Mouse (Mus musculus): Measurements from ENCODE around the gene Atr. TPM values are rescaled to one million over a fixed set of nuclear protein-coding genes. Genes with fewer than 3 reads are reported as not detected.

Atr gene
- polyA plus RNA-seq, 1 experiment from 2014 or later = 17.3 TPM

DNA sequence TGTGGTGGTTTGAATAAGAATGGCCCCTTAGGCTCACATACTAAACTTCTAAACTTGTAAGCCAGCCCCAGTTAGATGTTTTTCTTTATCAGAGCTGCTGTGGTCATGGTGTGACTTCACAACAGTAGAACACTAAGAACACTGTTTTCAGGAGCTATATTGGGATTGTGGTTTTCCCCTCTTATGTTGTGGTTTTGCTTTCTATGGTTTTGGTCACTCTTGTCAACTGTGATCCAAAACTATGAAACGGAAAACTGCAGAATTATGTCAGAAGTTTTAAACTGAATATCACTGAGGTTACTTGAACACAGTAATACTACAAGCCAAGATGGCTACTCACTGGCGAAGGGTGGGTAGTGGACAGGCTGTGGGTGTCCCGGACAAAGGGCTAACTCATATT is 24.6 kb upstream of the Atr start:
- Histone ChIP-seq H3K4me1 (ENCODE audit: control insufficient read depth, insufficient read depth, low read length) (no peaks in the 10 kb centered on the region), H3K4me3 (replicated peaks; ENCODE audit: low read depth, low read length) (no peak overlapping the region), H3K36me3 (ENCODE audit: control insufficient read depth, insufficient read depth, low read length) (no peaks in the 10 kb centered on the region), H3K27me3 (ENCODE audit: control insufficient read depth, insufficient read depth, low read length) (no peaks in the 10 kb centered on the region), H3K4me2 (ENCODE audit: low read length) (no peak overlapping the region), H3K9me3 (ENCODE audit: control insufficient read depth, low read length) (no peaks in the 10 kb centered on the region), H3K9ac (replicated peaks; ENCODE audit: low read length) (no peak overlapping the region), H3K27ac (replicated peaks; ENCODE audit: low read depth, low read length) (no peak overlapping the region)
- 96% methylated on average over 3 of the region's 3 CpGs for WGBS
- no peak for ATAC-seq (ENCODE audit: low FRiP score, low TSS enrichment)
- DNase-seq = no peak

DNA sequence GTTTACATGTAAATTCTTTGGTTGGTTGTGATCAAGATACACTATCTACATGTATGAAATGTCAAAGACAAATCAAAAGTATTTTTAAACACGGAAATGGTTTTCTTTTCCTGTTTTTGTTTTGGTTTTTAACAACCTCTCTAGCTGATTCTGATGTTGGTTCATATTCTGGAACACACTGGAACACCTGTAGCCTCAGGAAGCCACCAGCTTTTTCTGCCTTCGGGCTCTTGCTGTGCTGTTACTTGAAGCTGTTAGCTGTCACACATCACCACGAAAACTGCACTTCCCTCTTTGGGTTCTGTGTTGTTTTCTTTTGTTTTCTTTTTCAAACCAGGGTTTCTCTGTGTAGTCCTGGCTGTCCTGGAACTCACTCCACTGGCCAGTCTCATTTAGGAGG is 22.6 kb upstream of the Atr start:
- no peaks in the 10 kb centered on the region for H3K9me3 ChIP-seq (ENCODE audit: control insufficient read depth, low read length)
- 77% methylated on average over 3 of the region's 3 CpGs for WGBS
- no peak overlapping the region for H3K9ac ChIP-seq (replicated peaks; ENCODE audit: low read length)
- H3K27me3 ChIP-seq (ENCODE audit: control insufficient read depth, insufficient read depth, low read length) = no peaks in the 10 kb centered on the region
- H3K4me3 ChIP-seq (replicated peaks; ENCODE audit: low read depth, low read length) = no peak overlapping the region
- DNase-seq = no peak
- no peak overlapping the region for H3K27ac ChIP-seq (replicated peaks; ENCODE audit: low read depth, low read length)
- ATAC-seq (ENCODE audit: low FRiP score, low TSS enrichment) = no peak
- no peaks in the 10 kb centered on the region for H3K36me3 ChIP-seq (ENCODE audit: control insufficient read depth, insufficient read depth, low read length)
- no peaks in the 10 kb centered on the region for H3K4me1 ChIP-seq (ENCODE audit: control insufficient read depth, insufficient read depth, low read length)
- H3K4me2 ChIP-seq (ENCODE audit: low read length) = no peak overlapping the region

DNA sequence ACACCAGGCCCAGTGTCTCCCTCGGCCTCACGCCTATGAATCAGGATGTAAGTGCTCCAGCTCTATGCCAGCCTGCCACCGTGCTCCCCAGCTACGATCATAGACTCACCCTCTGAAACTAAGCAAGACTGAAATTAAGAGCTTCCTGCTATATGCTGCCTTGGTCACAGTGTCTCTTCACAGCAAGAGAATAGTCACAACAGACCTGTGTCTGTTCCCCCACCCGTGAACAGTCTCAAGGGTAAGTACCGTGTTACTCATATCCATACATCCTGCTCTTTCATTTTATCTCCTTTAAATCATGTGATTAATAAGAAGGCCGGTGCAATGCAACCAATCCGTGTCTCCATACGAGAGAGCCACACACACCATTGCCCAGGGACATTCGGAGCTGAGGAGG is 21.7 kb upstream of the Atr start:
- 95% methylated on average over 10 of the region's 10 CpGs for WGBS

DNA sequence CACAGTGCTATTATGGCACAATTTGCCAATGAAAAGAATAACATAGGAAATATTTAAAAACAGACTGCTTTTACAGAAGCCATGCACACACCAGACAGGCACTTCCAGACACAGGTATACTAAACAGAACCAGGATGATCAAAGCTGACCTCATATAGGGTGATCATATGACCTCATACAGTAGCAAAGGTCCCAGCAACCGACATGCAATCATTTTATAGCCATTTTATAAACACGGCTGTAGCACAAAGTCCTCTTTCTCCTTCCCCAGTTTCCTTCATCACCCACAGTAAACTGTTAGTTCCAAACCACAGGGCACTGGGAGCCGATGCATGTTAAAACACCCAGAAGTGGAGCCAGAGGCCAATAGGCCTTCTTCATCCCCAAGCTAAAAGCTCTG is 18.0 kb upstream of the Atr start:
- Histone ChIP-seq H3K9ac (replicated peaks; ENCODE audit: low read length) (no peak overlapping the region), H3K4me1 (ENCODE audit: control insufficient read depth, insufficient read depth, low read length) (no peaks in the 10 kb centered on the region), H3K36me3 (ENCODE audit: control insufficient read depth, insufficient read depth, low read length) (no peaks in the 10 kb centered on the region), H3K4me2 (ENCODE audit: low read length) (no peak overlapping the region), H3K27ac (replicated peaks; ENCODE audit: low read depth, low read length) (no peak overlapping the region), H3K9me3 (ENCODE audit: control insufficient read depth, low read length) (no peaks in the 10 kb centered on the region; the same call in 1 of the 2 replicates), H3K27me3 (ENCODE audit: control insufficient read depth, insufficient read depth, low read length) (peaks cover 9% of the 10 kb centered on the region; the same call in 1 of the 2 replicates), H3K4me3 (replicated peaks; ENCODE audit: low read depth, low read length) (no peak overlapping the region)
- ATAC-seq (ENCODE audit: low FRiP score, low TSS enrichment) (no peak), DNase-seq (no peak)
- WGBS = 94% methylated on average over 3 of the region's 3 CpGs

More for the DNA sequence above, 21.7 kb upstream of the Atr start:
- H3K4me2 ChIP-seq (ENCODE audit: low read length) = no peak overlapping the region
- no peaks in the 10 kb centered on the region for H3K27me3 ChIP-seq (ENCODE audit: control insufficient read depth, insufficient read depth, low read length)
- no peak overlapping the region for H3K9ac ChIP-seq (replicated peaks; ENCODE audit: low read length)
- no peaks in the 10 kb centered on the region for H3K4me1 ChIP-seq (ENCODE audit: control insufficient read depth, insufficient read depth, low read length)
- ATAC-seq (ENCODE audit: low FRiP score, low TSS enrichment) = no peak
- no peak overlapping the region for H3K27ac ChIP-seq (replicated peaks; ENCODE audit: low read depth, low read length)
- no peaks in the 10 kb centered on the region for H3K9me3 ChIP-seq (ENCODE audit: control insufficient read depth, low read length)
- DNase-seq = no peak
- H3K4me3 ChIP-seq (replicated peaks; ENCODE audit: low read depth, low read length) = no peak overlapping the region
- H3K36me3 ChIP-seq (ENCODE audit: control insufficient read depth, insufficient read depth, low read length) = no peaks in the 10 kb centered on the region

DNA sequence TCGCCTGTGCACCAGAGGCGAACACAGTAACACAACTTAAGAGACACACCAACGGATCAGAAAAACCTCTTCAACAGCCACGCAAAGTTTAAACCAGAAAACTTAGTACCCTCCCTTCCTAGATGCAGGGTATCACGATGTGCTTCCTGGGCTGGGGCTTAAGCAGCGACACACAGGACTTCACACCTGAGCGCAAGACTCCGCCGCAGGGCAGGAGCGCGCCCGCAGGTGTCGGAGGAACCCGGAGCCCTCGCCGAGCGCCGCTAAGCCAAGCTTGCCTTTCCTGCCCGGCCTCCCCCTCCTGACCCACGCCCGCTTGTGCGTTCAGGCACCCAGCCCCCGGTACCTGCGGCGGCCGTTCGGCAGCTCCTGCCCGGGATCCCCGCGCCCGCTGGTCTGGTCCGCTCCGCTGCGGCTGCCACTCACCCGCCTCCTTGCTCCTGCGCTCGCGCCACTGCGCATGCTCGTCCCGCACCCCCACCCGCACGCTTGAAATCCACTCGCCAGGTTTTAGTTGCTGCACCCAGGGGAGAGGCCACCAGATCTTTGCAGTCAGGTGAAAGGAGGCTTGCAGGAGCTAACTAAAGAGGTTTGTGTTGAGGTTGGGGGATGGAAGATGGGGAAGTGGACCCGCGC is 12.5 kb upstream of the Atr start, which contains the start of gene Pls1:
Gene Pls1, minus strand, starts transcription at position 487 of the 636 bp plus-strand sequence.
- Histone ChIP-seq H3K9ac (replicated peaks; ENCODE audit: low read length) (peak within 1 kb of the TSS; percentile 64), H3K36me3 (ENCODE audit: control insufficient read depth, insufficient read depth, low read length) (no peaks in the 10 kb centered on the region), H3K9me3 (ENCODE audit: control insufficient read depth, low read length) (no peaks in the 10 kb centered on the region; the same call in 1 of the 2 replicates), H3K4me3 (replicated peaks; ENCODE audit: low read depth, low read length) (peak within 1 kb of the TSS; percentile 61), H3K27ac (replicated peaks; ENCODE audit: low read depth, low read length) (no peak within 1 kb of the TSS), H3K27me3 (ENCODE audit: control insufficient read depth, insufficient read depth, low read length) (peaks cover 13% of the 10 kb centered on the region; the same call in 1 of the 2 replicates), H3K4me1 (ENCODE audit: control insufficient read depth, insufficient read depth, low read length) (0 out of 2 replicates have a peak, but pooled peaks cover 3% of the 10 kb centered on the region), H3K4me2 (ENCODE audit: low read length) (peak within 1 kb of the TSS; percentile 89)
- peak; percentile 93 for DNase-seq
- peak; percentile 90 for ATAC-seq (ENCODE audit: low FRiP score, low TSS enrichment)
- under 1% methylated on average over 46 of the region's 46 CpGs for WGBS

DNA sequence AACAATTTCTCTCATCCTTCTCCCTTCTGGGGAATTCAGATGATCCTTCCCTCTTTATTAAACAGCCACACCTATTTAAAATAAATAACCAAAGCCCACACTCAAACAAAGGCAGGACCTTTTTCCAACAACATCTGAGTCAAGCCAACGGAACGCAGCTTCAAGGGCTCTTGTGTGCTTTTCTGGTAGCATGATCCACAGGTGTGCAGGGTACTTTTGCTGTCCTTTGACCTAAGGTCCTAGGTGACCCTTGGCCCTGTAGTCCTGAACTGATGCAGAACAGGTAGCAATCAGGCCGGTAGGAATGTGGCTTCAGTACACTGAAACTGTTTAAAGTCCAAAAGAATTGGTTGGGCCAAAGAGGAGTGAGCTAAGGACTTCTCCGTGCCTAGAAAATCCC is 11.7 kb upstream of the Atr start:
- ATAC-seq (ENCODE audit: low FRiP score, low TSS enrichment) = no peak
- peak overlapping the region; percentile 89 for H3K4me2 ChIP-seq (ENCODE audit: low read length)

DNA sequence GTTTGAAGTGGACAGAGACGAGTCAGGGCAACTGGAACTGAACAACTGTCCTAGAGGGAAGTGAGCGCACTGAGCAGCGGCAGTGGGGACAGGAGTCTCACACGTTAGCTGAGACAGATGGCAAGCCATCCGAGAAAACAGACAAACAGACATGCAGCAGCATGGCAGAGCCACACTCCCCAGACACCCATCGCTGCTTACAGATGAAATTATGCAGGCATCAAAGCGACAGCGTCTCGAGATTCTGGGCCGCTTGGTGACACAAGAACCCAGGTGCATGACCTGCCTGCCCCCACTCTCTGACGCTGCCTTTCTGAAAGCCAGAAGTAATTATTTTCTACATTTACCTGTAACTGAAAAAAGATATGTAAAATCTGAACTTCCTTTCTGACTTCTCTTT is 5.7 kb upstream of the Atr start:
- H3K9me3 ChIP-seq (ENCODE audit: control insufficient read depth, low read length) = no peaks in the 10 kb centered on the region
- DNase-seq (no peak), ATAC-seq (ENCODE audit: low FRiP score, low TSS enrichment) (no peak)
- H3K27ac ChIP-seq (replicated peaks; ENCODE audit: low read depth, low read length) = no peak overlapping the region
- H3K36me3 ChIP-seq (ENCODE audit: control insufficient read depth, insufficient read depth, low read length) = no peaks in the 10 kb centered on the region
- H3K4me2 ChIP-seq (ENCODE audit: low read length) = no peak overlapping the region
- H3K4me1 ChIP-seq (ENCODE audit: control insufficient read depth, insufficient read depth, low read length) = no peaks in the 10 kb centered on the region
- 71% methylated on average over 11 of the region's 11 CpGs for WGBS
- H3K4me3 ChIP-seq (replicated peaks; ENCODE audit: low read depth, low read length) = no peak overlapping the region
- H3K27me3 ChIP-seq (ENCODE audit: control insufficient read depth, insufficient read depth, low read length) = no peaks in the 10 kb centered on the region
- no peak overlapping the region for H3K9ac ChIP-seq (replicated peaks; ENCODE audit: low read length)

More for the DNA sequence above, 11.7 kb upstream of the Atr start:
- Histone ChIP-seq H3K4me1 (ENCODE audit: control insufficient read depth, insufficient read depth, low read length) (0 out of 2 replicates have a peak, but pooled peaks cover 3% of the 10 kb centered on the region), H3K4me3 (replicated peaks; ENCODE audit: low read depth, low read length) (peak overlapping the region; percentile 61; the same call in 1 of the 2 replicates), H3K36me3 (ENCODE audit: control insufficient read depth, insufficient read depth, low read length) (no peaks in the 10 kb centered on the region), H3K27ac (replicated peaks; ENCODE audit: low read depth, low read length) (no peak overlapping the region), H3K27me3 (ENCODE audit: control insufficient read depth, insufficient read depth, low read length) (peaks cover 13% of the 10 kb centered on the region; the same call in 1 of the 2 replicates), H3K9me3 (ENCODE audit: control insufficient read depth, low read length) (no peaks in the 10 kb centered on the region; the same call in 1 of the 2 replicates), H3K9ac (replicated peaks; ENCODE audit: low read length) (no peak overlapping the region; the same call in 1 of the 2 replicates)
- 76% methylated on average over 4 of the region's 4 CpGs for WGBS
- no peak for DNase-seq

DNA sequence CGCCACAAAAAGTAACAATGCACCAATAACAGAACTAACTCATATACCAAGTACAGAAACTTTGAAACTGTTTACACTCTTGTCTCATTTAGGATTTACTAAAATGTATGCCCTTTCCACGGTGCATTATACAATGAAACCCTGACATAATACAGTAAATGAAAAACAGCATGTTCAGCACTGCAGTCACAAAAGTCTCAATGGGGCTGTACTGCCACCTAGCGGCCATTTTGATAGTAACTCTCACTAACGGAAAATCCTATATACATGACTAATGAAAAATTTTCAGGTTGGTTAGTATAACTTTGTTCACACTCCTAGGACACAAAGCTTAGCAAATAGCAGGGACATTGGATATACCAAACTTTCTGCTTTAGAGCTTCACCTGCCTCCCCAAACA is 4.5 kb upstream of the Atr start:
- Histone ChIP-seq H3K9ac (replicated peaks; ENCODE audit: low read length) (no peak overlapping the region), H3K4me3 (replicated peaks; ENCODE audit: low read depth, low read length) (no peak overlapping the region), H3K27ac (replicated peaks; ENCODE audit: low read depth, low read length) (no peak overlapping the region), H3K36me3 (ENCODE audit: control insufficient read depth, insufficient read depth, low read length) (no peaks in the 10 kb centered on the region), H3K4me1 (ENCODE audit: control insufficient read depth, insufficient read depth, low read length) (no peaks in the 10 kb centered on the region), H3K4me2 (ENCODE audit: low read length) (no peak overlapping the region), H3K27me3 (ENCODE audit: control insufficient read depth, insufficient read depth, low read length) (no peaks in the 10 kb centered on the region), H3K9me3 (ENCODE audit: control insufficient read depth, low read length) (no peaks in the 10 kb centered on the region)
- DNase-seq (peak; percentile 95), ATAC-seq (ENCODE audit: low FRiP score, low TSS enrichment) (peak; percentile 28; the same call in 1 of the 2 replicates)
- 25% methylated on average over 4 of the region's 4 CpGs for WGBS

DNA sequence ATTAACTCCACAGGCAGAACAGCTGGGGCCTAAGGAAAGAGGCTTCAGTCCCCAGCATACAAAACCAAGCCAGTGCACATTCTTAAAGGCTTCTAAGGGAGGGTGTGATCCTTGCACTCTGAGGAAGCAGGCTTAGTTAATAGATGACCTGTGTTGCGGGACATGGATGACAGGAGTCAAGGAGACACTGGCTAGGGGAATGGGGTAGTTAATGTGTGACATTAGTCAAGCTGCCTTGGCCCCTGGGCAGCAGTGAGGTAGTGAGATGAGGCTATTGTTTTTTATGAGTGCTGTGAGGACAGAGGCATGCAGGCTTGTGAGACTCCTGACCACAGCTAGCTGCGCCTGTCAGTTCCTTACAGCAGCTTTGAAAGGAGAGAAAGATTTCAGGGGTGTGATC is 2.5 kb upstream of the Atr start:
- no peak overlapping the region for H3K4me2 ChIP-seq (ENCODE audit: low read length)
- H3K36me3 ChIP-seq (ENCODE audit: control insufficient read depth, insufficient read depth, low read length) = no peaks in the 10 kb centered on the region
- ATAC-seq (ENCODE audit: low FRiP score, low TSS enrichment) (no peak), DNase-seq (no peak)
- 80% methylated on average over 2 of the region's 2 CpGs for WGBS
- no peak overlapping the region for H3K27ac ChIP-seq (replicated peaks; ENCODE audit: low read depth, low read length)
- H3K9me3 ChIP-seq (ENCODE audit: control insufficient read depth, low read length) = no peaks in the 10 kb centered on the region
- H3K4me3 ChIP-seq (replicated peaks; ENCODE audit: low read depth, low read length) = no peak overlapping the region
- no peaks in the 10 kb centered on the region for H3K27me3 ChIP-seq (ENCODE audit: control insufficient read depth, insufficient read depth, low read length)
- peaks cover 5% of the 10 kb centered on the region; the same call in 1 of the 2 replicates for H3K4me1 ChIP-seq (ENCODE audit: control insufficient read depth, insufficient read depth, low read length)
- no peak overlapping the region for H3K9ac ChIP-seq (replicated peaks; ENCODE audit: low read length)
